Mouse (Mus musculus): ENCODE measurements around the gene Msx3.

- TF ChIP-seq POLR2A (IDR thresholded peaks at IDR 0.05; ENCODE audit: control insufficient read depth, extremely low read depth, insufficient read depth, low read length, poor library complexity) (no peak), CTCF (IDR thresholded peaks at IDR 0.05; ENCODE audit: borderline replicate concordance, control insufficient read depth, extremely low read depth, insufficient read depth, low read length, poor library complexity) (no peak)
These were observed 37.6 kb downstream of the Msx3 start for GRCm38 (mm10) chr7:140011336-140011735.
